Mouse (Mus musculus): Measurements from ENCODE around the gene Rbks.
"Not testable (repeated sequence)": the region's sequence is repeated elsewhere in the genome, so short reads cannot be mapped to it uniquely, and the experiment has no call there.

Gene Rbks

DNA sequence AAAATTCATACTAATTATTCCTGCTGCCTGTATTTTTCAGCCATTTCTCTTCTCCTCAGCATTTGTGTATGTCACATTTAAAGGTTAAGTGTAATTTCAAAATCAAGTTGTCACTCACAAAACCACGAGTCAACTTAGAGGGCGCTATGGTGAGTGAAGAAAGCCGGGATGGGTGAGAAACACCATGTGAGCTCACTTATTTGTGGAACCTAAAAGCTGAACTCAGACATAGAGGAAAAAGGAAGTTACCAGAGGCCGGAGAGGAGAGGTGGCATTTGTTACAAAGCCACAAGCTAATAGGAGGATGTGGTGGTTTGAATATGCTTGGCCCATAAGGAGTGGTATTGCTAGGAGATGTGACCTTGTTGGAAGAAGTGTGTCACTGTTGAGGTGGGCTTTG, 17.2 kb downstream of the Rbks start:
- no peak for DNase-seq (ENCODE audit: extremely low read depth, low read depth)

- no peak for DNase-seq (ENCODE audit: extremely low read depth, low read depth)
Measured at GRCm38 (mm10) chr5:31678000-31678399, 19.4 kb downstream of the Rbks start.

DNA sequence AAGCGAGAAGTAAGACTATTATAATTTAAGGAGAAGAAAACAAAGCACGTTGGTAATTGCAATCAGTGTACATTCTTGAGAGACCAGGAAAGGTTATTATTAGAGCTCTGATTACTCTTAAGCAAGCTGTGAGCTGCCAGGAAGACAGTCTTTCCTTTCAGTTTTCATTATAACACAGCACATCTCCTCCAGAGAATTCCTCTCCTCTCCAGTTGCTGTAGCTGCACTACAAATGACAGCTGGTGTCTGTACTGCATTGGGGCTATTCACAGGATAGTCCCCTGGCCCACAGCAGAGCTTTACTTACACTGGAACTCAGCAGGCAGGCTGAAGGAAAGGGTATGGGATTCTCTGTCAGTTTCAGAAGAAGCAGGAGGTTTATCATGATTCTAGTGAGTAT, 24.0 kb downstream of the Rbks start:
- no peak for DNase-seq (ENCODE audit: extremely low read depth, low read depth)

GRCm38 (mm10) chr5:31671137-31671536, 26.3 kb downstream of the Rbks start:
- no peak for DNase-seq (ENCODE audit: extremely low read depth, low read depth)

DNA sequence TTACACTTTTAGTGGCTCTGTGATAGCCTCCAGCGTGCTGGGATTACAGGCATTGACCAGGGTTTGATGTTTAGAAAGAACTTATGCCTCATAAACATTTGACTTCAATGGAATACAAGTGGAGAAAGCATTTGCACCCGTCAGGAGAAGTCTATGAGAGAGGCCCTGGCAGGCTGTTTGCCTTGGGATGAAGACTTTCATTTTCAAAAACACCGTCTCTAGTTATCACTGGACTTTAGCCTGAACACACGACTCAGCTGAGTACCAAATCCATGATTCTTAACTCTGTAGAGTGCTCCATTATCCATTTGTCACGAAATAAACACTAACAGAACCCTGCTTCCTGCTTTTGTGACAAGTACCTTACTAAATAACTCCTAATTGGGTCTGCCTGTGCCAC, 27.4 kb downstream of the Rbks start:
- DNase-seq (ENCODE audit: extremely low read depth, low read depth): no peak

DNA sequence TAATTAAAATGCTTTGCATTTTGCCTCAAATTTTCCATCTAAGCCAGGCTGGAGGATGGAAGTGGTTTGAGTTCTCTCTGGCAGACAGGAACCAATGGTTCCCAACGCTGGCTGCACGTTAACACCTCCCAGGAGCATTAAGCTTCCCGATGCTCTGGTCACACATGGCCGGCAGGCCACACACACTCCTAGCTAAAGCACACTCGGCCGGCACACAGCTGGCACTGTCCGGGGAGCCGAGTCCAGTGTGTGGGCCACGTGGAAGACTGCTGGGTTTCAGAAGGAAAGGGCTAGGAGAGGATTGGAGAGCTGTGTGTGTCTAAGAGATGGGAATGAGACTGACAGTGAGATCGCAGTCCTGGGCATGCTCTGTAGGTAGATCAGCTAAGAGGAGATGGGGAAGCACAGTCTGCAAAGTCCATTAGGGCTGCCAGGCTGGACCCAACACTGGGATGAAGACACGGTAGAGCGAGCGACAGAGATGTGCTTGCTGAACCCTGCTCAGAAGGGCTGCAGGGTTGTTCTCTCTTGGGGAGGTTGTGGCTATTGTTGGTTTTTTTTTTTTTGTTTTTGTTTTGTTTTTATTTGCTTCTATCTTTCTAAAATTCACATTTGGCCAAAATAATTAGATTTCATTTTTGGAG, 29.0 kb downstream of the Rbks start:
- no peak for DNase-seq (ENCODE audit: extremely low read depth, low read depth)

- no peak for DNase-seq (ENCODE audit: extremely low read depth, low read depth)
Measured at GRCm38 (mm10) chr5:31666176-31666575, 31.3 kb downstream of the Rbks start.

- DNase-seq (ENCODE audit: extremely low read depth, low read depth): no peak
Measured at GRCm38 (mm10) chr5:31655688-31656190, 41.7 kb downstream of the Rbks start.

- DNase-seq (ENCODE audit: extremely low read depth, low read depth): no peak
Measured at GRCm38 (mm10) chr5:31650518-31651288, 46.7 kb downstream of the Rbks start.

GRCm38 (mm10) chr5:31647327-31647726, 50.1 kb downstream of the Rbks start:
- no peak for DNase-seq (ENCODE audit: extremely low read depth, low read depth)

GRCm38 (mm10) chr5:31646574-31646973, 50.9 kb downstream of the Rbks start:
- DNase-seq (ENCODE audit: extremely low read depth, low read depth): no peak

DNA sequence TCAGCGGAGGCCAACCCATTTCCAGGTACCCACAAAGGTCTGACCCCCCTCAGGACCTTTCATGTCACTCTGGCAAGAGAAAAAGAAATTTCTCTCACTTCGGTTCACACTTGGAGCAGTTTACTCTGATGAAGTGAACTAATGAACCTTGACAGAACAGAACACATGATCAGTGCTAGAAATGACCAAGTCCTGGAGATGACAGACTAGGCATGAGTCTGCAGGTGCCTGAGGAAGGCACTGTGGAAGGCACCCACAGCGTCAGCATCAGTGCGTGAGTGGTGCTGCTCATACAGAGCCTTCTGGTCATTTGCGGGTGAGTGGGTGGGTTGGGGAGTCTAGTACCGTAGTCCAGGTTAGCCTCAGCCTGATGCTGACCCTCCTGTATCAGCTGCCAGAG, 51.6 kb downstream of the Rbks start:
- DNase-seq (ENCODE audit: extremely low read depth, low read depth): no peak

DNA sequence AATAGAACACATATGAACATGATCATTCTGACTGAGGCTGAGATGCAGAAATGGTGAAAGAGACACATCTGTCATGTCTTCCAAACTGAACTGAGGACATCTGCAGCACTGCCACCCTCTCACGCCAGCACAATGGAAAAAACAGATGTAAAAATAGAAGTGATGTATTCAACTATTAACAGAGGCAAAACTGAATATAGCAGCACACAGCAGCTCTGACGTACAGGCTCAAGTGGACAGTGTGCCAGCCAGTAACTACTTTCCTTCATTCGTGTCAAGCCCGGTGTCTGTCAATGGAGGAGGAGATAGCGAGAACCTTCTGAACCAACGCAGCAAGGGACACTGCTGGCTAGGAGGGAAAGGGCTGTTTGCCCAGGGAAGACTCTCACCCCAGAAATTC, 52.6 kb downstream of the Rbks start:
- no peak for DNase-seq (ENCODE audit: extremely low read depth, low read depth)

GRCm38 (mm10) chr5:31644272-31644671, 53.2 kb downstream of the Rbks start:
- DNase-seq (ENCODE audit: extremely low read depth, low read depth): no peak

GRCm38 (mm10) chr5:31642300-31642699, 55.1 kb downstream of the Rbks start:
- no peak for DNase-seq (ENCODE audit: extremely low read depth, low read depth)

DNA sequence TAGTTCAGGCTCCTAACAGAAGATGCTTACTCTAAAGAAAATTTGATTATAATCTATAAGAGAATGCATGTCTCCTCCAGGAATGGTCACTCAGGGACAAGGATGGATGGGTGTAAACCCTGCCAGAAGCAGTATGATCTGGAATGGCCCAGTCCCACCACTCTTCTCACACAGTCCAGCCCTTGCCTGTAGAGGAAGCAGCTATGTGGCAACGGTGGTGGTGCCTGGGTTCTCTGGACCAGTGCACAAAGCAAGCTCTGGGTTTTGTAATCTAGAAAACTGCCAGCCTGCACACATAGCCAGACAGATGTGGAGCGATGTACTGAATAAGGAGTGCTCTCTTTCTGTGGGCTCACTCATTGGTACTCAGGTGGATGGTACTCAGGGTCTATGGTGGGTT, 56.9 kb downstream of the Rbks start:
- no peak for DNase-seq (ENCODE audit: extremely low read depth, low read depth)

DNA sequence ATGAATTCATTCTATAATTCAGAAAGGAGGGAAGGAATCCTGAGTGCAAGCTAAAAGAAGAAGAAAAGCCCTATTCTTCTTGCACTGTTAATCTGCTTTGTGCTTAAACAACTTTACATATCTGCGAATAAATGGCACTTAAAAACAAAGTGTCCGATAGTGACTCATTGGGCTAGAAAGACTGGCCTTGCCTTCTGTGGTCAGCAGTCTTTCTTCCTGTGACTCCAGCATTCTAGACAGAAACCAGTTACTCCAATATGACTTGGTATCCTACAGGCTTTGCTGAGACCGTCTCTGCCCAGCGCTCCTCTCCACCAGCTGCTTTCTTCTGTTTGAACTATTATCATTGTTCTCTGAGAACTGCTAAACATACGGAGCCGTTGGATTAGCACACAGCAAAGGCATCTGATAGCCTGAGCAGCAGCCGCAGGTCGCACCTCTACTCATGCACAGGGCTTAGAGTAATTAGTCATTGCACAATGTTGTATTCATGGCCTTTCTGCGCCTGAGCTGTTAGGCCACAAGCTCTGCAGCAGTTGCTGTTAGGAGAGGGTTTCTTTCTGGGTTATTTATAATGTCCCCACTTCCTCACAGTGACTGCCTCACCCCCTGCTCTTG, 60.7 kb downstream of the Rbks start:
- no peak for DNase-seq (ENCODE audit: extremely low read depth, low read depth)

DNA sequence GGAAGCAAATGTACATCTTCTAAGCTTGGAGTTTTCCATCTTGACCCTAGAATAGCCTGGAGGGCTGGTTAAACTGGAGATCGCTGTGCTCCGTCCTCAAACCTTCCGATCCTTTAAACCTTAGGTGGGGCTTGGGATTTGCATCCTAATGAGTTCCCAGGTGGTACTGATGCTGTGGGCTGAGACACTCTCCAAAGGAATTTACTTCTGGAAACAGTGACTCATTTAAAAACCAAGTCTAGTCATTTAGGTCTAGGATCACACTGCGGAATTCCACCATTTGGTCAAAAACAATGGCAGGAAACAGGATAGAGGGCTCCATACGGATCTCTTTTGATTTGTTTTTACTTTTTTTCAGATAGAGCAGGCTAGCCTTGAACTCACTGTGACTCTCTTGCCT, 62.7 kb downstream of the Rbks start:
- no peak for DNase-seq (ENCODE audit: extremely low read depth, low read depth)

DNA sequence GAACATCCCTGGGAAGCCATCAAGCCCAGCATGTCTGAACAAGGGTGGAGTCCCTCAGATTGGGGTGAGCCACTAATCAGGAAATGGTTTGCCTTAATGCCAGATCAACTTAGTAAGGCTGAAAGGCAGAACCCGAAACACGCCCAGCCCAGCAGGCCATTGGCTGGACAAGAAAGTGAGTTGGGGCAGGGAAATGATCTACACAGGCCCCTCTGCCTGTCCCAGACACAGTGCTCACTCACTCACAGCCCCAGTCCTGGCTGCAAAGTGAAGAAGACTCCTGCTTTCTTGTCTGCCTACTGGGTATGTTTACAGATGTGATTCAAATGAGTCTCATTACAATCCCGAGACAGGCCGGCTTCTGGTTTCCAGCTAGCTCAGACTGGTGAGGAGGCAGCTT, 63.3 kb downstream of the Rbks start:
- DNase-seq (ENCODE audit: extremely low read depth, low read depth): no peak

DNA sequence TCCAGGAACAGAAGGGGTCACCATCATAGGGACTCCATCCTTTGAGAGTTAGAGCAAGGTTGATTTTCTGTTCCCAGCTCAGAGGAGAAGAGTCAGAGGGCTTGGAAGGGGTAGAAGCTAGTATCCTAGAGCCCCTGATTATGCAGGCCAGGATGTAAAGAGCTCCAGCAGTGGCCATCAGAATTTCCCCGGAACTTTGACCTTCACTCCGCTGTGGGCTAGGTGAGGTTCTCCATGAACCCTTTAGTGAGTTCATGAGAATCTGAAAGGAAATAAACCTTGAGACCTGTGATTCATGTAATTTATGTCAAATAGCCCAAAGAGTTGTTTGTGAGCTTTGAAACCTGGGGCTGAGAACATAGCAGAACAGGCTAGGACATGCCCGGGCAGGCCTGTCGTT, 66.3 kb downstream of the Rbks start:
- DNase-seq (ENCODE audit: extremely low read depth, low read depth): not testable (repeated sequence)

DNA sequence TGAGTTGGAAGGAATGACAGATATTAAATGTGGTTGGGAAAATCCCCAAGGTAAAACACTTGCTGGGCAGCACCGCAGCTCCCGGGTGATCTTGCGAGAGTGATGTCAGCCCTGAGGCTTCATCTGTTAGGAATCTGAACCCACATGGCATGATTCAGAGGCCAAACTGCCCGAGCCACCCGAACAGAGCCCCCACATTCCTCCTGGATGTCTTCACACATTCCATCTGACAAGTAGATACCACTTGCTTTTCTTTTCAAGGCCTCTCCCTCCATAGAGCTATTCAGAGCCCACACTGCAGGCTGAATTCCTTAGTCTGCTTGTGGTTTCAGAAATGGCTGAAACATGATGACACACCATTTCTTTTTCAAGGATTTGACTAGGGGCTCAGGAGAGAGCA, 67.4 kb downstream of the Rbks start:
- DNase-seq (ENCODE audit: extremely low read depth, low read depth): no peak

- no peak for DNase-seq (ENCODE audit: extremely low read depth, low read depth)
Measured at GRCm38 (mm10) chr5:31628555-31628954, 68.9 kb downstream of the Rbks start.
